Mouse (Mus musculus): ENCODE results near the gene Pdpn. TPM values are rescaled to one million over a fixed set of nuclear protein-coding genes. Genes with fewer than 3 reads are reported as not detected.

The Pdpn gene
- polyA plus RNA-seq, 1 experiment from 2014 or later, result 27.5 TPM

DNA sequence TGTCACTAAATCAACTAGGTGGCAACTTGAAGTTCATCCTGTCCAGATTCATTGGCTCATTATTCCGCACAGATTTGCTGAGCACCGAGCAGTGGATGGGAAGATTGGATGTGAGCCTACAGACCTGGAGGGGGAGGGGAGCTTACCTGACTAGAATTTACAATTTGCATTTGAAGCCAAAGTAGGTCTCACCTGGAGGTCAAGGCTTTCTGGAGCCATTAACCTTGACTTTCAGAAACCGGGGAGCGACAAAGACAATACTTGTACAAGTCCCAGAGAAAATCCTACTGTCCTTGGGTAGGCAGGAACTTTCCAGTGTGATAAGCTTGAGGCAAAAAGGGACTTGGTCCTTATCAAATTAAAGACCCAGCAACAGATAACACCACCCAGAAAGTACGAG is 71.4 kb downstream of the Pdpn start:
- Histone ChIP-seq H3K27ac (no peak overlapping the region), H3K36me3 (no peaks in the 10 kb centered on the region), H3K9ac (no peak overlapping the region), H3K4me2 (replicated peaks) (no peak overlapping the region), H3K9me3 (no peaks in the 10 kb centered on the region), H3K4me3 (replicated peaks) (no peak overlapping the region), H3K4me1 (replicated peaks) (no peaks in the 10 kb centered on the region), H3K27me3 (replicated peaks) (no peaks in the 10 kb centered on the region)
- ATAC-seq, result no peak
- WGBS, result 50% methylated on average over 5 of the region's 5 CpGs

GRCm38 (mm10) chr4:143225886-143226285 is 73.5 kb downstream of the Pdpn start:
- no peaks in the 10 kb centered on the region for H3K36me3 ChIP-seq
- ATAC-seq, result no peak
- H3K9ac ChIP-seq, result no peak overlapping the region
- H3K4me2 ChIP-seq (replicated peaks), result no peak overlapping the region
- 53% methylated on average over 9 of the region's 9 CpGs for WGBS
- H3K27ac ChIP-seq, result no peak overlapping the region
- no peaks in the 10 kb centered on the region for H3K9me3 ChIP-seq
- no peaks in the 10 kb centered on the region for H3K27me3 ChIP-seq (replicated peaks)
- H3K4me3 ChIP-seq (replicated peaks), result no peak overlapping the region
- H3K4me1 ChIP-seq (replicated peaks), result no peaks in the 10 kb centered on the region

DNA sequence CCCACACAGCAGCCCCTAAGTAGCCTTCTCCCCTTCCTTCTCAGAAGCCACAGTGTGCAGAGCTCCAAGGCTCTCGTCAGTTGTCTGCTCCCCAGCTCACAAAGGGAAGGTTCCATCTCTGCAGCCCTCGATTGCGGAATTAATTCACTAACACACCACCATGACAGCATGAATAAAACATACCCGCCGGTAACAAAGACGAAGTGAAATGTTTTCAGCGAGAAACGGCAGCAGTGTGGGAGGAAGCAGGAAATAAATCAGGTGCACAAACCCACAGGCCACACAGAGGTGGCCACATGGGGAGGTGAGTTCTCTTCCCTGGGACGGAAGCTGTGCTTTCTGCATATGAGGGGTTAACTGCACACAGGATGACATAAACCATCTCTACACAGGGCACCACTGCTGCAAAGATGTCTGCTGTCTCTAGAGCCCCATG is 80.0 kb downstream of the Pdpn start:
- Histone ChIP-seq H3K4me2 (replicated peaks) (no peak overlapping the region), H3K4me3 (replicated peaks) (no peak overlapping the region), H3K27me3 (replicated peaks) (no peaks in the 10 kb centered on the region), H3K4me1 (replicated peaks) (no peaks in the 10 kb centered on the region), H3K9me3 (no peaks in the 10 kb centered on the region), H3K27ac (no peak overlapping the region), H3K36me3 (no peaks in the 10 kb centered on the region), H3K9ac (no peak overlapping the region)
- ATAC-seq, result no peak
- WGBS, result 41% methylated on average over 9 of the region's 9 CpGs

- Histone ChIP-seq H3K4me2 (replicated peaks) (no peak overlapping the region), H3K4me1 (replicated peaks) (no peaks in the 10 kb centered on the region), H3K36me3 (no peaks in the 10 kb centered on the region), H3K27me3 (replicated peaks) (no peaks in the 10 kb centered on the region), H3K9ac (no peak overlapping the region), H3K4me3 (replicated peaks) (no peak overlapping the region), H3K27ac (no peak overlapping the region), H3K9me3 (no peaks in the 10 kb centered on the region)
- WGBS, result 81% methylated on average over 2 of the region's 2 CpGs
- ATAC-seq, result no peak
Measured at GRCm38 (mm10) chr4:143218858-143219257, 80.5 kb downstream of the Pdpn start.

Other genes starting within 250 kb of the Pdpn start
- gene Prdm2, start 86.6 kb downstream of the Pdpn start, polyA plus RNA-seq (2015; fragmentation: Nextera tagmentation; extraction: Ambion mirVana), result 9.7 and 10.0 TPM in 2 replicates
- gene Lrrc38, start 50.2 kb upstream of the Pdpn start, polyA plus RNA-seq (2015; fragmentation: Nextera tagmentation; extraction: Ambion mirVana), result 0.06 TPM in 1 of 2 replicates, not detected in the other
- gene Pramel1, start 94.9 kb upstream of the Pdpn start, polyA plus RNA-seq (2015; fragmentation: Nextera tagmentation; extraction: Ambion mirVana), result not detected in 2 replicates
- gene Pramef8, start 112.9 kb upstream of the Pdpn start, polyA plus RNA-seq (2015; fragmentation: Nextera tagmentation; extraction: Ambion mirVana), result 13.2 and 15.1 TPM in 2 replicates
- gene Oog4, start 150.8 kb upstream of the Pdpn start, polyA plus RNA-seq (2015; fragmentation: Nextera tagmentation; extraction: Ambion mirVana), result not detected in 2 replicates
- gene Gm13043, start 211.8 kb upstream of the Pdpn start, polyA plus RNA-seq (2015; fragmentation: Nextera tagmentation; extraction: Ambion mirVana), result not detected in 2 replicates
- gene Gm13040, start 236.4 kb upstream of the Pdpn start, polyA plus RNA-seq (2015; fragmentation: Nextera tagmentation; extraction: Ambion mirVana), result not detected in 2 replicates

Data from intestine, embryonic 15.5 days (tissue).